Mouse (Mus musculus) intestine, embryonic 14.5 days (tissue): ENCODE measurements around the gene Adcy7. TPM values are rescaled to one million over a fixed set of nuclear protein-coding genes. Genes with fewer than 3 reads are reported as not detected.

Source experiments
- ATAC-seq: fragments of 200-750 bp; cut with Nextera tagmentation; replicated peaks from 2 replicates; pipeline ENCODE4 v1.8.0; 2017; ENCODE audit warnings: low read depth, moderate number of reproducible peaks, moderate TSS enrichment, moderate library complexity; ENCODE audit not compliant: low FRiP score, low TSS enrichment
- DNase-seq: peaks from one replicate; pipeline ENCODE4 v3.0.0-alpha.2; 2018; ENCODE audit warnings: low spot score
- H3K27ac ChIP-seq: fragments of 300-500 bp; sonication (generic); 2 replicates; pipeline ENCODE4 v1.5.1; 2014; ENCODE audit warnings: low read depth, mild to moderate bottlenecking, control low read depth
- H3K27me3 ChIP-seq: fragments of 300-500 bp; sonication (generic); replicated peaks from 2 replicates; pipeline ENCODE4 v1.6.1; 2014; ENCODE audit warnings: low read length, control low read depth; ENCODE audit not compliant: control insufficient read depth, insufficient read depth
- H3K36me3 ChIP-seq: fragments of 300-500 bp; sonication (generic); 2 replicates; pipeline ENCODE4 v1.6.1; 2014; ENCODE audit warnings: low read length, control low read depth; ENCODE audit not compliant: control insufficient read depth, insufficient read depth
- H3K4me1 ChIP-seq: fragments of 300-500 bp; sonication (generic); replicated peaks from 2 replicates; pipeline ENCODE4 v1.6.1; 2014; ENCODE audit warnings: low read length, control low read depth, mixed read lengths; ENCODE audit not compliant: control insufficient read depth, insufficient read depth
- H3K4me2 ChIP-seq: fragments of 300-500 bp; sonication (generic); 2 replicates; pipeline ENCODE4 v1.6.1; 2014; ENCODE audit warnings: low read length
- H3K4me3 ChIP-seq: fragments of 300-500 bp; sonication (generic); 2 replicates; pipeline ENCODE4 v1.5.1; 2014; ENCODE audit warnings: low read depth, low read length, control low read depth, mixed read lengths
- H3K9ac ChIP-seq: fragments of 300-500 bp; sonication (generic); 2 replicates; pipeline ENCODE4 v1.6.1; 2014; ENCODE audit warnings: mild to moderate bottlenecking, low read length
- H3K9me3 ChIP-seq: fragments of 300-500 bp; sonication (generic); 2 replicates; pipeline ENCODE4 v1.6.1; 2016; ENCODE audit warnings: low read length, control low read depth; ENCODE audit not compliant: control insufficient read depth
- WGBS: fragments of 180-500 bp; shearing (Covaris S2); extraction: QIAGEN DNeasy Blood & Tissue Kit; methylation state at CpG from one replicate; pipeline ENCODE4 v1.1.7; 2014; 5-methylcytosine and 5-hydroxymethylcytosine counted together
- polyA plus RNA-seq: library from polyadenylated mRNA; unstranded; fragments of >200 nt; fragmentation: Nextera tagmentation; extraction: Ambion mirVana; gene quantifications from 2 replicates; pipeline ENCODE4 v1.2.1, GENCODE M21; 2014

The Adcy7 gene
- polyA plus RNA-seq, 1 experiment from 2014 or later: 2.3 TPM

DNA sequence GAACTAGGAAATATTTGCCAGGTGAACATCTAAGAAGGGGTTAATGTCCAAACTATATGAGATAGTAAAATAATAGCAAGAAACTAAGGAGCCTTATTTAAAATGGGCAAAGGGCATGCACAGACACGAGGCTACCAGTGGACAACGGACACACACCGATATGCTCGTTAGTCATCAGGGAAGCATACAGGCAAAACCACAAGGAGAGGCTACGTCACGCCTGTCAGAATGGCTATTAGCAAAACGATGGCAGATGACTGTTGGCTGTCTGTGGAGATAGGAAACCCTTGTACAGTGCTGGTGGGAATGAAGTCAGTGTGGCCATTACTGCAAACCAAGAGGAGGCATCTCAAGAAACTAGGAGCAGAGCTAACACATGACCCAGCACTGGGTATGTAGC, 8.7 kb downstream of the Adcy7 start:
- WGBS: 84% methylated on average over 7 of the region's 7 CpGs
- ATAC-seq: no peak
- no peaks in the 10 kb centered on the region for H3K27me3 ChIP-seq

DNA sequence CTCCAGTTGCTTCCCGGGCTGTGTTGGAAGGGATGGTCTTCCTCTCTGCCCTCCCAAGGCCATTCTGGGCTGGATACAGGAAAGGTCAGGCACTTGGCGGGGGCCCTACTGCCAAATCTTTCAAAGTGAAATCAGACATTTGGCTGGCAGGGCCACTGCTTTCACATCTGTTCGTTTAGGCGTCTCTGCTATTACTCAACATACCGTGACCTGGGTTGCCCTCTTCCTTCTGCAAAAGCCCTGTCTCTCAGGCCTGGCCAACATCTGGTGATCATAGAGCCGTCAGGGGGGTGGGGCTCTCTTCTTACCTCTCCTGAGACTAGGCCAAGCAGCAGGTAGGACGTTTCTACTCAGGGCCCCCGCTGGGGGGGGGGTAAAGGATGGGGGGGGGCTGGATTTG, 10.5 kb downstream of the Adcy7 start:
- Histone ChIP-seq H3K27me3 (no peaks in the 10 kb centered on the region), H3K4me1 (0 out of 2 replicates have a peak, but pooled peaks cover 6% of the 10 kb centered on the region), H3K9me3 (no peaks in the 10 kb centered on the region), H3K36me3 (no peaks in the 10 kb centered on the region), H3K4me3 (no peak overlapping the region), H3K9ac (no peak overlapping the region), H3K4me2 (no peak overlapping the region), H3K27ac (no peak overlapping the region)
- DNase-seq (no peak), ATAC-seq (no peak)
- WGBS: 24% methylated on average over 8 of the region's 8 CpGs

More for the DNA sequence above, 8.7 kb downstream of the Adcy7 start:
- no peak overlapping the region for H3K4me2 ChIP-seq
- no peak overlapping the region for H3K4me3 ChIP-seq
- H3K9ac ChIP-seq: no peak overlapping the region
- 0 out of 2 replicates have a peak, but pooled peaks cover 6% of the 10 kb centered on the region for H3K4me1 ChIP-seq
- H3K9me3 ChIP-seq: no peaks in the 10 kb centered on the region
- no peak overlapping the region for H3K27ac ChIP-seq
- DNase-seq: no peak
- no peaks in the 10 kb centered on the region for H3K36me3 ChIP-seq

DNA sequence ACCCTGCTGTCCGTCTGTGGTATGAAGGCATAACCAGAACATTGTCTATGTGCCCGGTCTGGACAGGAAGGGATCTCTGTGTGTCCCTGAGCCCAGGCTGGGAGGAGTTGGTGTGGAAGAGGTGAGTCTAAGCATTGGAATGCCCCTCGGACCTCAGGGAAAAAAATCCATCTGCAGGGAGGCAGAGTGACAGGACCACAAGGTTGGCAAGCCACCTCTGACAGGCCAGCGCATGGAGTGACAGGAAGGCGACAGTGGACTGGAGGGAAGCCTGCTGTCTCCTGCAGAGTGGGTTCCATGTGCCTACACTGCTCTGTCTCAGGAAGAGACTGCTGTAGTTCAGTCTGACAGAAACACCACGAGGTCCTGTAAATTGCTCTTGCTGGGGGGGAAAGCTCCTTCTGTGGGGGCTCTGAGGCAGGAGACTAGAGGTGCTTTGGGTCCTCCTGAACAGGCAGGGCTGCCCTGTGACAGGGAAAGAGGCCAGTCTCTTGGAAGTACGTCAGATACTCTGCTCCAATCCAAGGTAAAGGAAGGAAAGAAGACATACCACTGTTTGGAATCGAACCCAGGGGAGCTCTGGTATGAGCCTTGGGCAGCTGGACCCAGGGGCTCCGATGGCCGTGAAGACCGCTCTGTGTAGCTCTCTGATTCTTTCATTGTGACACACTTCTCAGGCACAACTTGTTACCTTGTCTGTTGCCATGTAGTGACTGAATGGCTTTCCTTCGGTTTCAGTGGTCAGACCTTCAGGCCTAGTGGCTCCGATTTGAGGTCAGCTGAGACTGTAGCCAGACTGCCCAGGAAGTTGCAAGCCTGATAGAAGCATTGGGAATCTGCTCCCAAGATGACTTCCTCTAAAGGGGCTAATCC, 11.3 kb downstream of the Adcy7 start:
- Histone ChIP-seq H3K4me2 (no peak overlapping the region), H3K9me3 (no peaks in the 10 kb centered on the region), H3K4me1 (0 out of 2 replicates have a peak, but pooled peaks cover 6% of the 10 kb centered on the region), H3K4me3 (no peak overlapping the region), H3K36me3 (no peaks in the 10 kb centered on the region), H3K9ac (no peak overlapping the region), H3K27ac (no peak overlapping the region), H3K27me3 (no peaks in the 10 kb centered on the region)
- no peak for DNase-seq
- 77% methylated on average over 13 of the region's 13 CpGs for WGBS
- ATAC-seq: no peak

DNA sequence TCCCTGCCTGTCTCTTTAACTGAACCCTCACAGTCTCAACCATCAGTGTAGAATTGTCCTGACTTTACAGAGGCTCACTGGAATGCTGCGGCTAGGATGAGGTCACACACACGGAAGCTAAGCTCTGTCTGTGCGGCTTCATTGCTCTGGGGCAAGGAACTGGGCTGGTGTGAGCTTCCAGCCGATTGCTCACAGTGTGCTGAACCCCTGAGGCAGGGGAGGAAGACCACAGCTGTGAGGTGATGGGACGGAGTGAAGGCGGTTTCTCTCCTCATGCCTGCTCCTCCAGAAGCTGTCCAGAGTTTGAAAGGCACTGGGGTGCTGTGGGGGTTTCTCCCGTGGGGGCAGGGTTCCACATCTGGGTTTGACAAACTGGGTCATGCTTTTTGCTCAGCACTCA, 12.5 kb downstream of the Adcy7 start:
- no peak for ATAC-seq
- Histone ChIP-seq H3K36me3 (no peaks in the 10 kb centered on the region), H3K4me3 (no peak overlapping the region), H3K4me2 (no peak overlapping the region), H3K9me3 (no peaks in the 10 kb centered on the region), H3K27me3 (no peaks in the 10 kb centered on the region), H3K9ac (no peak overlapping the region), H3K4me1 (peaks cover 8% of the 10 kb centered on the region; the same call in 1 of the 2 replicates), H3K27ac (no peak overlapping the region)
- 26% methylated on average over 7 of the region's 7 CpGs for WGBS
- no peak for DNase-seq

DNA sequence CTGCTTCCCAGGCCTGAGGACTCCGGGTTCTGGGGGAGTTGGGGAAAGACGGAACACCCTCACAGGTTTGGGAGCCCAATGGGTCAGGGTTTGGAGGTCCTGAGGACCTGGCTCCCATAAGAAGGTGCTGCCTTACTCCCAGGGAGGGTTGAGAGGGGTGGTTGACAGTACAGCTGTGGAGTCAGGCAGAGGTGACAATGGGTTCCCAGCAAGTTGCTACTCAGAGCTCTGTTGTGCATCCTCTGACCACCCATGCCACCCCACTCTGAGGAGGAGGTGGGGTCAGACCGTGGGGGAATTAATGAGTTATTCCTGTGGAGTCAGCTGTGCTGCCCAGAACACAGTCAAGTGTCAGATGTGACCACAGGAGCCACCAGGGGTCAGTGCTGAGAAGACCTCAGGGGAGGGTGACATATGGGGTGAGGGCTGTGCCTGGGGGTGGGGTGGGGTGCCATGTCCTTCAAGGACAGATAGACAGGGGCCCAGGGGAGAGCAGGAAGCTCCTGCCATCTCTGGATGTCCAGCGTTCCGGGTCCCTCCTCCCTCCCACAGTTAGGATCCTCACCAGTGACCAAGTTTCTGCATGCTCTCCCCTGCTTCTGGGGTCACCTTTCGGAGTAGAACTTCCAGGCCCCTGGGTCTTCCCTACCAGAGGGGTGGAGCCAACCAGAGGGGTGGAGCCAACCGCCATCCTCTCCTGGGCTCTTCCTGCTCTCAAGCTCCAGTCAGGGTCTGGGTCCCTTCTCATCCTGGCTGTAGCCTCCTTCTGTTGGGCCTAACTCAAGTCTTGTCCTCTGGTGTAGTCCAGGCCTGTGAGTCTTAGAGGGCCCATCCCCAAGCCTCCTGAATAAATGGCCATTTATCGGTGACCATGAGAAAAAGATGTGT, 13.5 kb downstream of the Adcy7 start:
- ATAC-seq: no peak
- Histone ChIP-seq H3K4me1 (peaks cover 8% of the 10 kb centered on the region; the same call in 1 of the 2 replicates), H3K4me2 (no peak overlapping the region), H3K4me3 (no peak overlapping the region), H3K36me3 (no peaks in the 10 kb centered on the region), H3K27me3 (no peaks in the 10 kb centered on the region), H3K27ac (no peak overlapping the region), H3K9me3 (no peaks in the 10 kb centered on the region), H3K9ac (no peak overlapping the region)
- 79% methylated on average over 8 of the region's 8 CpGs for WGBS
- no peak for DNase-seq

DNA sequence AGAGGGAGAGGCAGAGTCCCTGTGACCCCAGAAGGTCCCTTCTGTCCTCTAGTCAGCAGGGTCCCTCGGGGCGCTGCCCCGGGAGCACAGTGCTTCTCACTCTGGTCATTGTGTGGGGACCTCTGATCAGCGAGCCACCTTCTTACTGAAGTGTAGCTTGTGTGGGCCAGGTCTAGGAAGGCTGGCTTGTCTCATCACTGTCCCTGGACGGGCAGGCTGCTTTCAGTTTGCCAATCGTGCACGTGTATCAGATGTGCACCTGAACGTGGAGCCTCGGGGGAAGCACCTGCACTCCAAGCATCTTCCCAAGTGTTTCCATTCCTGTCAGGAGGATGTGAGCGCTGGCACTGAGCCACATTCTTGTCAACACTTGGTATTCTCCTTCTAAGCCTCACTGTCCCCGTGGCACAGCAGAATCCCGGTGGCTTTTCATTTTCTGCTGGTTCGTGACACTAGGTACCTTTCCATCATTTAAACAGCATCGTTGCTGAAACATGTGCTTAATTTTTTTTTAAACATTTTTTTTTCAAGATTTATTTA, 14.3 kb downstream of the Adcy7 start:
- ATAC-seq: no peak
- peaks cover 8% of the 10 kb centered on the region; the same call in 1 of the 2 replicates for H3K4me1 ChIP-seq
- H3K36me3 ChIP-seq: no peaks in the 10 kb centered on the region
- H3K9me3 ChIP-seq: no peaks in the 10 kb centered on the region
- no peak overlapping the region for H3K4me3 ChIP-seq
- H3K4me2 ChIP-seq: no peak overlapping the region
- 81% methylated on average over 14 of the region's 14 CpGs for WGBS
- H3K27me3 ChIP-seq: no peaks in the 10 kb centered on the region
- no peak overlapping the region for H3K9ac ChIP-seq
- DNase-seq: no peak
- no peak overlapping the region for H3K27ac ChIP-seq

DNA sequence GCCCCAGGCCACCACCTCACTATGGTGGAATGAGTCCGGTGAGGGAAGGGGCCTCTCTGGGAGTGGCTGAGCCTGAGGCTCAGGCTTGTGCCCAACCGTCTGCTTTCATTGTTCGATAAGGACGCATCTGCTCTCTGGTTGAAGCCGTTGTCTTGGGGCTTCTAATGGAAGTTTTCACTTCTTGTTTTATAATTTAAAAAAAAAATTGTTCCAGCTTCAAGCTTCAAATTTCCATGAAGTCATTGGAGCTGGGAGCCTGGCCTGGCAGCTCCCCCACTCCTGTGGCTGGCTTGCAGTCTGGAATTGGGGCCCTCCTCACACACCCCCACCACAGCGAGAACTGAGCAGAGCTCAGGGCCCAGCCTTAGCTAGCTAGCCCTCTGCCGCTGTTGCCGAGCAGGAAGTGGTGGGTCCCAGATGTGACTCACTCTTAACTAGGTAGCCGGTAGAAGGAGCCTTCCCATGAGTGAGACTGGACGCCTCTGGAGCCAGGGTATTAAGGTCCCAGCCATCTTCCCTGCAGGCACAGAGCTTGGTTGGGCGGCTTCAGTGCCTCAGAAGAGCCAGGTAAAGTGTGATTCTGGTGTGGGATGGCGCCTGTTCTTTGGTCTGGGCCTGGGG, 16.5 kb downstream of the Adcy7 start:
- no peaks in the 10 kb centered on the region for H3K9me3 ChIP-seq
- H3K4me1 ChIP-seq: peaks cover 2% of the 10 kb centered on the region; the same call in 1 of the 2 replicates
- H3K27me3 ChIP-seq: no peaks in the 10 kb centered on the region
- 71% methylated on average over 12 of the region's 12 CpGs for WGBS
- no peak overlapping the region for H3K4me3 ChIP-seq
- H3K27ac ChIP-seq: no peak overlapping the region; the same call in 1 of the 2 replicates
- ATAC-seq: no peak
- no peak overlapping the region for H3K4me2 ChIP-seq
- H3K9ac ChIP-seq: no peak overlapping the region
- DNase-seq: no peak
- H3K36me3 ChIP-seq: no peaks in the 10 kb centered on the region

DNA sequence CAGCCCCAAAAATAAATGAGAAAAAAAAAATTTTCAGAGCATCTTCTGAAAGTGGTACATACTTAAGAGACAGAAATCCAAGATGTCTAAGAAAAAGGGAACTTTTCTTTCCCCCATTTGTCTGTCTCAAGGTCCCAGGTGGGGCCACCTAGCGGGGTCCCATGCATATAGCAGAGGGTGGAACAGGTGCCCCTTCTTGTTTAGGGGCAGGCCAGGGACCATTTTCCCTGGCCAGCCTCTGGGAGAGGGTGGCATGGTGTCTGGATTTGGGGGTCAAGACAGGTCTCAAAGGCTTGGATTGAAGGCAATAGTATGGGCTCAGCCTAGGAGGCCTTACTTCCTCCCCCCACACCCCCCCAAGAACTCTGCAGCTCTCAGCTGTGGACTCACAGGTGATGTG, 17.7 kb downstream of the Adcy7 start:
- Histone ChIP-seq H3K4me2 (no peak overlapping the region), H3K27ac (no peak overlapping the region), H3K4me3 (no peak overlapping the region), H3K27me3 (no peaks in the 10 kb centered on the region), H3K36me3 (no peaks in the 10 kb centered on the region), H3K9me3 (no peaks in the 10 kb centered on the region), H3K4me1 (peaks cover 2% of the 10 kb centered on the region; the same call in 1 of the 2 replicates), H3K9ac (no peak overlapping the region)
- WGBS: 68% methylated on average over 1 of the region's 1 CpGs
- ATAC-seq (no peak), DNase-seq (no peak)
